ENCODE assay signal across 10 mouse cellular contexts in genomic region chr2:59992488-59993189, GRCm38 (mm10).
DNase-seq lines count a peak whose midpoint lies in the region; ATAC-seq and TF ChIP-seq lines count a peak whose summit lies in the region.
"Had no signal": no experiment of that assay in that cellular context is flagged by ENCODE, and none has a peak within 500 bp of the region (broad histone marks: within the 10 kb centered on the region; RNA-seq: fewer than 3 reads in every experiment).

No protein-coding gene starts in this region.

- no peaks in the 10 kb centered on the region for H3K9me3 ChIP-seq in forebrain, embryonic 10.5 days
- H3K9me3 ChIP-seq in forebrain, embryonic 16.5 days (ENCODE audit: control insufficient read depth, low read length): no peaks in the 10 kb centered on the region
- no peaks in the 10 kb centered on the region for H3K9me3 ChIP-seq in midbrain, embryonic 10.5 days (replicated peaks)
- H3K9me3 ChIP-seq in midbrain, postnatal 0 days (ENCODE audit: low read length): no peaks in the 10 kb centered on the region
- H3K9me3 ChIP-seq: stomach, embryonic 15.5 days had no signal

- no peak overlapping the region for H3K4me3 ChIP-seq in forebrain, embryonic 10.5 days
- H3K4me3 ChIP-seq in forebrain, embryonic 16.5 days (replicated peaks; ENCODE audit: low read length): no peak overlapping the region
- H3K4me3 ChIP-seq in midbrain, embryonic 10.5 days: no peak overlapping the region
- no peak overlapping the region for H3K4me3 ChIP-seq in midbrain, postnatal 0 days (ENCODE audit: low read depth, low read length)
- H3K4me3 ChIP-seq: stomach, embryonic 15.5 days had no signal

- WGBS in forebrain, embryonic 10.5 days: 65% methylated on average over 10 of the region's 10 CpGs
- 67% methylated on average over 10 of the region's 10 CpGs for WGBS in forebrain, embryonic 16.5 days
- 68% methylated on average over 10 of the region's 10 CpGs for WGBS in midbrain, embryonic 10.5 days
- WGBS in midbrain, postnatal 0 days: 65% methylated on average over 10 of the region's 10 CpGs

- H3K9ac ChIP-seq in forebrain, embryonic 16.5 days (replicated peaks; ENCODE audit: low read depth, low read length): no peak overlapping the region
- H3K9ac ChIP-seq in midbrain, postnatal 0 days (replicated peaks; ENCODE audit: low read length, poor library complexity, severe bottlenecking): no peak overlapping the region
- H3K9ac ChIP-seq: stomach, embryonic 15.5 days had no signal

- TF ChIP-seq CTCF in midbrain, postnatal 0 days (IDR thresholded peaks at IDR 0.05): no peak

- H3K4me1 ChIP-seq in forebrain, embryonic 10.5 days: peaks cover 25% of the 10 kb centered on the region
- peaks cover 2% of the 10 kb centered on the region for H3K4me1 ChIP-seq in forebrain, embryonic 16.5 days (replicated peaks; ENCODE audit: control insufficient read depth, insufficient read depth, low read length)
- H3K4me1 ChIP-seq in midbrain, embryonic 10.5 days: peaks cover 22% of the 10 kb centered on the region
- no peaks in the 10 kb centered on the region for H3K4me1 ChIP-seq in midbrain, postnatal 0 days (ENCODE audit: insufficient read depth, low read length)
- H3K4me1 ChIP-seq: stomach, embryonic 15.5 days had no signal

- H3K36me3 ChIP-seq in forebrain, embryonic 10.5 days (replicated peaks): peaks cover 13% of the 10 kb centered on the region
- H3K36me3 ChIP-seq in forebrain, embryonic 16.5 days (ENCODE audit: control insufficient read depth, insufficient read depth): no peaks in the 10 kb centered on the region
- peaks cover 15% of the 10 kb centered on the region for H3K36me3 ChIP-seq in midbrain, embryonic 10.5 days
- H3K36me3 ChIP-seq in midbrain, postnatal 0 days (ENCODE audit: insufficient read depth, low read length): no peaks in the 10 kb centered on the region
- H3K36me3 ChIP-seq: stomach, embryonic 15.5 days had no signal

- H3K27me3 ChIP-seq in forebrain, embryonic 10.5 days (ENCODE audit: poor library complexity, severe bottlenecking): no peaks in the 10 kb centered on the region
- no peaks in the 10 kb centered on the region for H3K27me3 ChIP-seq in forebrain, embryonic 16.5 days (replicated peaks; ENCODE audit: control insufficient read depth, insufficient read depth, low read length)
- H3K27me3 ChIP-seq in midbrain, embryonic 10.5 days (ENCODE audit: low read depth, poor library complexity, severe bottlenecking): no peaks in the 10 kb centered on the region
- no peaks in the 10 kb centered on the region for H3K27me3 ChIP-seq in midbrain, postnatal 0 days (ENCODE audit: insufficient read depth, low read length)
- H3K27me3 ChIP-seq: stomach, embryonic 15.5 days had no signal

- ATAC-seq in forebrain, embryonic 16.5 days: no peak; the same call in 1 of the 2 replicates
- ATAC-seq in midbrain, postnatal 0 days (ENCODE audit: low FRiP score): no peak
- ATAC-seq in frontal cortex, adult (ENCODE audit: low TSS enrichment): no peak

- no peak overlapping the region for H3K27ac ChIP-seq in forebrain, embryonic 10.5 days
- no peak overlapping the region; the same call in 1 of the 2 replicates for H3K27ac ChIP-seq in forebrain, embryonic 16.5 days (ENCODE audit: low read length)
- H3K27ac ChIP-seq in midbrain, embryonic 10.5 days (replicated peaks): no peak overlapping the region; the same call in 1 of the 2 replicates
- no peak overlapping the region for H3K27ac ChIP-seq in midbrain, postnatal 0 days (ENCODE audit: low read depth, low read length)
- H3K27ac ChIP-seq: stomach, embryonic 15.5 days had no signal

- DNase-seq in forebrain, embryonic 10.5 days (ENCODE audit: extremely low spot score, low spot score): peak; percentile 21
- DNase-seq in midbrain, embryonic 10.5 days (ENCODE audit: low spot score): peak; percentile 24
- no peak for DNase-seq in midbrain, postnatal 0 days (ENCODE audit: low spot score)
- DNase-seq in lung, postnatal 10 days: peak; percentile 8
- DNase-seq in urinary bladder, postnatal 10 days (ENCODE audit: low spot score): no peak
- no peak for DNase-seq in ovary, adult 18-20 months (ENCODE audit: low spot score)
- DNase-seq: cerebellum, adult 8-10 months had no signal

- no peak overlapping the region for H3K4me2 ChIP-seq in forebrain, embryonic 16.5 days (ENCODE audit: low read length)
- H3K4me2 ChIP-seq in midbrain, postnatal 0 days (ENCODE audit: low read depth, low read length, poor library complexity, severe bottlenecking): no peak overlapping the region
- H3K4me2 ChIP-seq: stomach, embryonic 15.5 days had no signal

Comparison
In these comparisons a context has a peak if more than half of its experiments do, and no peak if none do; other contexts are left out.
1. DNase-seq: peak in forebrain, embryonic 10.5 days (single experiment), midbrain, embryonic 10.5 days (single experiment) and lung, postnatal 10 days (single experiment); none in midbrain, postnatal 0 days (single experiment), urinary bladder, postnatal 10 days (single experiment) and ovary, adult 18-20 months (single experiment).